Mouse (Mus musculus) neural tube, embryonic 12.5 days (tissue): ENCODE measurements around the gene Gm21637. TPM values are rescaled to one million over a fixed set of nuclear protein-coding genes. Genes with fewer than 3 reads are reported as not detected.
"Not testable (repeated sequence)": the region's sequence is repeated elsewhere in the genome, so short reads cannot be mapped to it uniquely, and the experiment has no call there.

Experiments used
- ATAC-seq: fragments of 200-750 bp; cut with Nextera tagmentation; 2 replicates; pipeline ENCODE4 v1.8.0; 2017; ENCODE audit warnings: low read depth, mild to moderate bottlenecking, moderate TSS enrichment, moderate library complexity; ENCODE audit not compliant: low FRiP score
- H3K27ac ChIP-seq: fragments of 300-500 bp; sonication (generic); 2 replicates; pipeline ENCODE4 v1.5.1; 2016
- H3K27me3 ChIP-seq: fragments of 300-500 bp; sonication (generic); replicated peaks from 2 replicates; pipeline ENCODE4 v1.6.1; 2016; ENCODE audit warnings: mild to moderate bottlenecking
- H3K36me3 ChIP-seq: fragments of 300-500 bp; sonication (generic); 2 replicates; pipeline ENCODE4 v1.6.1; 2016; ENCODE audit warnings: mild to moderate bottlenecking
- H3K4me1 ChIP-seq: fragments of 300-500 bp; sonication (generic); 2 replicates; pipeline ENCODE4 v1.6.1; 2016
- H3K4me2 ChIP-seq: fragments of 300-500 bp; sonication (generic); replicated peaks from 2 replicates; pipeline ENCODE4 v1.6.1; 2016; ENCODE audit warnings: mild to moderate bottlenecking
- H3K4me3 ChIP-seq: fragments of 300-500 bp; sonication (generic); 2 replicates; pipeline ENCODE4 v1.5.1; 2016
- H3K9ac ChIP-seq: fragments of 300-500 bp; sonication (generic); 2 replicates; pipeline ENCODE4 v1.6.1; 2016; ENCODE audit warnings: mild to moderate bottlenecking
- H3K9me3 ChIP-seq: fragments of 300-500 bp; sonication (generic); 2 replicates; pipeline ENCODE4 v1.6.1; 2016; ENCODE audit warnings: mild to moderate bottlenecking
- WGBS: fragments of 180-500 bp; shearing (Covaris S2); methylation state at CpG from one replicate; pipeline ENCODE4 v1.1.7; 2016; 5-methylcytosine and 5-hydroxymethylcytosine counted together
- polyA plus RNA-seq: library from polyadenylated mRNA; unstranded; fragments of >200 nt; fragmentation: Nextera tagmentation; extraction: Ambion mirVana; gene quantifications from 2 replicates; pipeline ENCODE4 v1.2.1, GENCODE M21; 2016

The Gm21637 gene
- polyA plus RNA-seq, result not detected in 2 replicates

- not testable (repeated sequence) for H3K27me3 ChIP-seq, ATAC-seq, H3K4me2 ChIP-seq, H3K9ac ChIP-seq, H3K4me3 ChIP-seq, H3K4me1 ChIP-seq, H3K36me3 ChIP-seq, H3K9me3 ChIP-seq, H3K27ac ChIP-seq
- WGBS, result no CpG with 5 or more reads among the region's 1 CpGs
These were observed at the start of gene Gm21637 for GRCm38 (mm10) chrX:31961744-31962143. Gene Gm21637 (plus strand): TSS chrX:31962044.

Other genes with a start within 250 kb of the Gm21637 start
- not detected in 2 replicates for gene Btbd35f25, start 244.9 kb upstream of the Gm21637 start, polyA plus RNA-seq
- gene Btbd35f22, start 85.8 kb downstream of the Gm21637 start, polyA plus RNA-seq, result not detected in 2 replicates